Mouse (Mus musculus): ENCODE measurements at regions not wholly inside any gene's neighbourhood (a gene's known extent, or its start where the extent isn't known, plus 50 kb on each side); places are given as distances from the start of the nearest gene placed in this dataset.

GRCm38 (mm10) chr11:15572716-15573115, 684.8 kb upstream of the Vstm2a start:
- H3K27me3 ChIP-seq (ENCODE audit: control insufficient read depth, insufficient read depth, low read depth, low read length) = no peaks in the 10 kb centered on the region
- no peaks in the 10 kb centered on the region for H3K36me3 ChIP-seq (ENCODE audit: control insufficient read depth, insufficient read depth, low read length)
- H3K27ac ChIP-seq (ENCODE audit: low read length) = no peak overlapping the region
- no peaks in the 10 kb centered on the region for H3K9me3 ChIP-seq (replicated peaks; ENCODE audit: control insufficient read depth, low read length, poor library complexity, severe bottlenecking)
- no peaks in the 10 kb centered on the region for H3K4me1 ChIP-seq (ENCODE audit: control insufficient read depth, insufficient read depth, low read length)
- H3K4me3 ChIP-seq (ENCODE audit: low read depth, low read length) = no peak overlapping the region
- H3K9ac ChIP-seq (ENCODE audit: low read depth, low read length) = no peak overlapping the region
- no peak overlapping the region for H3K4me2 ChIP-seq (ENCODE audit: low read length)
- no peak for ATAC-seq

GRCm38 (mm10) chr11:15619963-15620362, 637.6 kb upstream of the Vstm2a start:
- no peaks in the 10 kb centered on the region for H3K9me3 ChIP-seq (replicated peaks; ENCODE audit: control insufficient read depth, low read length, poor library complexity, severe bottlenecking)
- H3K4me1 ChIP-seq (ENCODE audit: control insufficient read depth, insufficient read depth, low read length) = no peaks in the 10 kb centered on the region
- no peaks in the 10 kb centered on the region for H3K27me3 ChIP-seq (ENCODE audit: control insufficient read depth, insufficient read depth, low read depth, low read length)
- no peak overlapping the region for H3K9ac ChIP-seq (ENCODE audit: low read depth, low read length)
- H3K4me3 ChIP-seq (ENCODE audit: low read depth, low read length) = no peak overlapping the region
- no peaks in the 10 kb centered on the region for H3K36me3 ChIP-seq (ENCODE audit: control insufficient read depth, insufficient read depth, low read length)
- H3K27ac ChIP-seq (ENCODE audit: low read length) = no peak overlapping the region
- no peak for ATAC-seq
- no peak overlapping the region for H3K4me2 ChIP-seq (ENCODE audit: low read length)
- 39% methylated on average over 4 of the region's 4 CpGs for WGBS

- Histone ChIP-seq H3K4me1 (ENCODE audit: control insufficient read depth, insufficient read depth, low read length) (no peaks in the 10 kb centered on the region), H3K4me2 (ENCODE audit: low read length) (no peak overlapping the region), H3K27ac (ENCODE audit: low read length) (no peak overlapping the region), H3K4me3 (ENCODE audit: low read depth, low read length) (no peak overlapping the region), H3K9me3 (replicated peaks; ENCODE audit: control insufficient read depth, low read length, poor library complexity, severe bottlenecking) (no peaks in the 10 kb centered on the region), H3K27me3 (ENCODE audit: control insufficient read depth, insufficient read depth, low read depth, low read length) (no peaks in the 10 kb centered on the region), H3K9ac (ENCODE audit: low read depth, low read length) (no peak overlapping the region), H3K36me3 (ENCODE audit: control insufficient read depth, insufficient read depth, low read length) (no peaks in the 10 kb centered on the region)
- ATAC-seq = peak; percentile 83; the same call in 1 of the 2 replicates
Observed at GRCm38 (mm10) chr11:15649025-15649680, 608.4 kb upstream of the Vstm2a start.

GRCm38 (mm10) chr11:15689073-15689472, 568.5 kb upstream of the Vstm2a start:
- no peak overlapping the region for H3K4me3 ChIP-seq (ENCODE audit: low read depth, low read length)
- WGBS = 68% methylated on average over 1 of the region's 1 CpGs
- no peaks in the 10 kb centered on the region for H3K36me3 ChIP-seq (ENCODE audit: control insufficient read depth, insufficient read depth, low read length)
- H3K4me2 ChIP-seq (ENCODE audit: low read length) = no peak overlapping the region
- H3K9ac ChIP-seq (ENCODE audit: low read depth, low read length) = no peak overlapping the region
- no peaks in the 10 kb centered on the region for H3K9me3 ChIP-seq (replicated peaks; ENCODE audit: control insufficient read depth, low read length, poor library complexity, severe bottlenecking)
- no peak for ATAC-seq
- H3K27me3 ChIP-seq (ENCODE audit: control insufficient read depth, insufficient read depth, low read depth, low read length) = no peaks in the 10 kb centered on the region
- H3K27ac ChIP-seq (ENCODE audit: low read length) = no peak overlapping the region
- H3K4me1 ChIP-seq (ENCODE audit: control insufficient read depth, insufficient read depth, low read length) = no peaks in the 10 kb centered on the region

GRCm38 (mm10) chr11:15698001-15698756, 559.3 kb upstream of the Vstm2a start:
- no peaks in the 10 kb centered on the region for H3K9me3 ChIP-seq (replicated peaks; ENCODE audit: control insufficient read depth, low read length, poor library complexity, severe bottlenecking)
- H3K36me3 ChIP-seq (ENCODE audit: control insufficient read depth, insufficient read depth, low read length) = no peaks in the 10 kb centered on the region
- H3K27me3 ChIP-seq (ENCODE audit: control insufficient read depth, insufficient read depth, low read depth, low read length) = no peaks in the 10 kb centered on the region
- WGBS = 69% methylated on average over 2 of the region's 2 CpGs
- H3K9ac ChIP-seq (ENCODE audit: low read depth, low read length) = no peak overlapping the region
- H3K4me2 ChIP-seq (ENCODE audit: low read length) = no peak overlapping the region
- no peak overlapping the region for H3K27ac ChIP-seq (ENCODE audit: low read length)
- no peak overlapping the region for H3K4me3 ChIP-seq (ENCODE audit: low read depth, low read length)
- no peak for ATAC-seq
- H3K4me1 ChIP-seq (ENCODE audit: control insufficient read depth, insufficient read depth, low read length) = no peaks in the 10 kb centered on the region

- H3K27ac ChIP-seq (ENCODE audit: low read length) = no peak overlapping the region
- no peaks in the 10 kb centered on the region for H3K4me1 ChIP-seq (ENCODE audit: control insufficient read depth, insufficient read depth, low read length)
- H3K9me3 ChIP-seq (replicated peaks; ENCODE audit: control insufficient read depth, low read length, poor library complexity, severe bottlenecking) = no peaks in the 10 kb centered on the region
- no peak overlapping the region for H3K4me2 ChIP-seq (ENCODE audit: low read length)
- H3K9ac ChIP-seq (ENCODE audit: low read depth, low read length) = no peak overlapping the region
- no peak for ATAC-seq
- no peaks in the 10 kb centered on the region for H3K27me3 ChIP-seq (ENCODE audit: control insufficient read depth, insufficient read depth, low read depth, low read length)
- H3K4me3 ChIP-seq (ENCODE audit: low read depth, low read length) = no peak overlapping the region
- no peaks in the 10 kb centered on the region for H3K36me3 ChIP-seq (ENCODE audit: control insufficient read depth, insufficient read depth, low read length)
Observed at GRCm38 (mm10) chr11:15715987-15716386, 541.5 kb upstream of the Vstm2a start.

GRCm38 (mm10) chr11:15717536-15717935, 540.0 kb upstream of the Vstm2a start:
- WGBS = 89% methylated on average over 1 of the region's 1 CpGs

GRCm38 (mm10) chr11:15737621-15738020, 519.9 kb upstream of the Vstm2a start:
- H3K27ac ChIP-seq (ENCODE audit: low read length) = no peak overlapping the region
- H3K9me3 ChIP-seq (replicated peaks; ENCODE audit: control insufficient read depth, low read length, poor library complexity, severe bottlenecking) = no peaks in the 10 kb centered on the region
- H3K4me2 ChIP-seq (ENCODE audit: low read length) = no peak overlapping the region
- H3K9ac ChIP-seq (ENCODE audit: low read depth, low read length) = no peak overlapping the region
- no peak overlapping the region for H3K4me3 ChIP-seq (ENCODE audit: low read depth, low read length)
- H3K36me3 ChIP-seq (ENCODE audit: control insufficient read depth, insufficient read depth, low read length) = no peaks in the 10 kb centered on the region
- no peaks in the 10 kb centered on the region for H3K27me3 ChIP-seq (ENCODE audit: control insufficient read depth, insufficient read depth, low read depth, low read length)
- no peak for ATAC-seq
- no peaks in the 10 kb centered on the region for H3K4me1 ChIP-seq (ENCODE audit: control insufficient read depth, insufficient read depth, low read length)

More at GRCm38 (mm10) chr11:15717536-15717935, 540.0 kb upstream of the Vstm2a start:
- Histone ChIP-seq H3K36me3 (ENCODE audit: control insufficient read depth, insufficient read depth, low read length) (no peaks in the 10 kb centered on the region), H3K4me1 (ENCODE audit: control insufficient read depth, insufficient read depth, low read length) (no peaks in the 10 kb centered on the region), H3K9me3 (replicated peaks; ENCODE audit: control insufficient read depth, low read length, poor library complexity, severe bottlenecking) (no peaks in the 10 kb centered on the region), H3K4me3 (ENCODE audit: low read depth, low read length) (no peak overlapping the region), H3K27me3 (ENCODE audit: control insufficient read depth, insufficient read depth, low read depth, low read length) (no peaks in the 10 kb centered on the region), H3K9ac (ENCODE audit: low read depth, low read length) (no peak overlapping the region), H3K27ac (ENCODE audit: low read length) (no peak overlapping the region), H3K4me2 (ENCODE audit: low read length) (no peak overlapping the region)
- ATAC-seq = no peak

GRCm38 (mm10) chr11:15756006-15756405, 501.5 kb upstream of the Vstm2a start:
- Histone ChIP-seq H3K4me3 (ENCODE audit: low read depth, low read length) (no peak overlapping the region), H3K27ac (ENCODE audit: low read length) (no peak overlapping the region), H3K4me1 (ENCODE audit: control insufficient read depth, insufficient read depth, low read length) (no peaks in the 10 kb centered on the region), H3K36me3 (ENCODE audit: control insufficient read depth, insufficient read depth, low read length) (no peaks in the 10 kb centered on the region), H3K9ac (ENCODE audit: low read depth, low read length) (no peak overlapping the region), H3K9me3 (replicated peaks; ENCODE audit: control insufficient read depth, low read length, poor library complexity, severe bottlenecking) (no peaks in the 10 kb centered on the region), H3K4me2 (ENCODE audit: low read length) (no peak overlapping the region), H3K27me3 (ENCODE audit: control insufficient read depth, insufficient read depth, low read depth, low read length) (no peaks in the 10 kb centered on the region)
- ATAC-seq = no peak
- WGBS = 75% methylated on average over 1 of the region's 1 CpGs

Data from midbrain, embryonic 16.5 days (tissue).